Mouse (Mus musculus) limb, embryonic 14.5 days (tissue): ENCODE data around the gene Rabgap1l. TPM values are rescaled to one million over a fixed set of nuclear protein-coding genes. Genes with fewer than 3 reads are reported as not detected.

Source experiments
- ATAC-seq: fragments of 200-750 bp; cut with Nextera tagmentation; 2 replicates; pipeline ENCODE4 v1.8.0; 2017; ENCODE audit warnings: low read depth, moderate number of reproducible peaks, moderate TSS enrichment; ENCODE audit not compliant: low FRiP score
- DNase-seq: peaks from one replicate; pipeline ENCODE4 v3.0.0-alpha.2; 2015; ENCODE audit warnings: low spot score
- H3K27ac ChIP-seq: fragments of 300-500 bp; sonication (generic); replicated peaks from 2 replicates; pipeline ENCODE4 v1.5.1; 2014; ENCODE audit warnings: low read depth, mild to moderate bottlenecking, low read length, moderate library complexity, mixed read lengths
- H3K27me3 ChIP-seq: fragments of 300-500 bp; sonication (generic); 2 replicates; pipeline ENCODE4 v1.6.1; 2014; ENCODE audit warnings: low read length, mixed read lengths; ENCODE audit not compliant: control insufficient read depth, insufficient read depth
- H3K36me3 ChIP-seq: fragments of 300-500 bp; sonication (generic); 2 replicates; pipeline ENCODE4 v1.6.1; 2014; ENCODE audit warnings: mild to moderate bottlenecking, low read length, moderate library complexity, mixed read lengths; ENCODE audit not compliant: control insufficient read depth, insufficient read depth
- H3K4me1 ChIP-seq: fragments of 300-500 bp; sonication (generic); 2 replicates; pipeline ENCODE4 v1.6.1; 2014; ENCODE audit warnings: antibody characterized with exemption, low read length, mixed read lengths; ENCODE audit not compliant: control insufficient read depth, insufficient read depth
- H3K4me2 ChIP-seq: fragments of 300-500 bp; sonication (generic); replicated peaks from 2 replicates; pipeline ENCODE4 v1.6.1; 2014; ENCODE audit warnings: low read depth, mild to moderate bottlenecking, low read length, moderate library complexity; ENCODE audit not compliant: severe bottlenecking
- H3K4me3 ChIP-seq: fragments of 300-500 bp; sonication (generic); replicated peaks from 2 replicates; pipeline ENCODE4 v1.5.1; 2014; ENCODE audit warnings: low read length
- H3K9ac ChIP-seq: fragments of 300-500 bp; sonication (generic); 2 replicates; pipeline ENCODE4 v1.6.1; 2014; ENCODE audit warnings: mild to moderate bottlenecking, low read depth, low read length, moderate library complexity; ENCODE audit not compliant: severe bottlenecking
- H3K9me3 ChIP-seq: fragments of 300-500 bp; sonication (generic); 2 replicates; pipeline ENCODE4 v1.6.1; 2016; ENCODE audit warnings: low read length; ENCODE audit not compliant: control insufficient read depth
- POLR2A ChIP-seq: fragments of 200-500 bp; IDR thresholded peaks from 2 replicates; pipeline ENCODE4 v1.8.0; 2012; ENCODE audit warnings: inconsistent platforms, mild to moderate bottlenecking, moderate library complexity, borderline replicate concordance; ENCODE audit not compliant: insufficient read depth, insufficient read length; ENCODE audit errors: extremely low read depth
- WGBS: fragments of 180-500 bp; shearing (Covaris S2); extraction: QIAGEN DNeasy Blood & Tissue Kit; methylation state at CpG from one replicate; pipeline ENCODE4 v1.1.7; 2014; 5-methylcytosine and 5-hydroxymethylcytosine counted together
- polyA plus RNA-seq, 2 experiments: library from polyadenylated mRNA; depleted of rRNA in 1 of 2; stranded (reverse) in 1 of 2; unstranded in 1 of 2; fragments of >200 nt; fragmentation: Nextera tagmentation in 1 of 2; extraction: Ambion mirVana in 1 of 2; gene quantifications; 2 replicates each; pipeline versions ENCODE4 v1.2.1 to v1.2.3; 2012 to 2014

Rabgap1l gene
- polyA plus RNA-seq, 2 experiments = 13.3 to 19.3 TPM

- TF ChIP-seq POLR2A = no peak
- Histone ChIP-seq H3K4me3 (no peak overlapping the region), H3K27me3 (no peaks in the 10 kb centered on the region), H3K4me2 (no peak overlapping the region), H3K27ac (no peak overlapping the region), H3K9me3 (no peaks in the 10 kb centered on the region), H3K4me1 (no peaks in the 10 kb centered on the region), H3K36me3 (no peaks in the 10 kb centered on the region), H3K9ac (no peak overlapping the region)
- DNase-seq (no peak), ATAC-seq (no peak; the same call in 1 of the 2 replicates)
These were observed 78.3 kb downstream of the Rabgap1l start for GRCm38 (mm10) chr1:160714685-160715084.

DNA sequence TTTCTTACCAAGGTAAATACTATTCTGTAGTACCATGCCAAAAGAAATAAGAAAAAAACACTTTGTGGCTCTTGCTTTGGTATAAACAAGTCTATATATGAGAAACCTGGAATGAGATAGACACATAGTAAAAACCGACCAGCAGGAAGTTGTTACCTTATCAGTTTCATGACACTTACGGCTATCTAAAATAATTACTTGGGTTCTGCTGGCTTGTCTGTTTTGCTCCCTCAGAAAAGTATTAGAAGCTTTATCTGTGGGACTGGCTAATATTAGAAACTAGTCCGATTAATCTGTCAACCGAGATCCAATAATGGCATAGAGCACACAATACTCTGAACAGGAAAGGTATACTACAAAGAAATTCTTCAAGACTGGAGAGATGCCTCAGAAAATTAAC lies 79.1 kb downstream of the Rabgap1l start:
- H3K4me2 ChIP-seq = no peak overlapping the region
- no peak for DNase-seq
- H3K27me3 ChIP-seq = no peaks in the 10 kb centered on the region
- WGBS = 85% methylated on average over 4 of the region's 4 CpGs
- H3K9ac ChIP-seq = no peak overlapping the region
- H3K4me1 ChIP-seq = no peaks in the 10 kb centered on the region
- no peaks in the 10 kb centered on the region for H3K36me3 ChIP-seq
- H3K9me3 ChIP-seq = no peaks in the 10 kb centered on the region
- ATAC-seq = no peak
- no peak overlapping the region for H3K27ac ChIP-seq
- no peak overlapping the region for H3K4me3 ChIP-seq
- no peak for TF ChIP-seq POLR2A

GRCm38 (mm10) chr1:160713383-160713782 lies 79.6 kb downstream of the Rabgap1l start:
- DNase-seq = no peak
- no peak overlapping the region for H3K4me3 ChIP-seq
- no peak for TF ChIP-seq POLR2A
- no peak overlapping the region for H3K27ac ChIP-seq
- no peaks in the 10 kb centered on the region for H3K27me3 ChIP-seq
- no peaks in the 10 kb centered on the region for H3K9me3 ChIP-seq
- no peak overlapping the region for H3K9ac ChIP-seq
- WGBS = 88% methylated on average over 1 of the region's 1 CpGs
- H3K4me1 ChIP-seq = no peaks in the 10 kb centered on the region
- no peaks in the 10 kb centered on the region for H3K36me3 ChIP-seq
- H3K4me2 ChIP-seq = no peak overlapping the region
- no peak for ATAC-seq

- Histone ChIP-seq H3K9ac (no peak overlapping the region), H3K4me1 (no peaks in the 10 kb centered on the region), H3K27ac (no peak overlapping the region), H3K4me2 (no peak overlapping the region), H3K27me3 (no peaks in the 10 kb centered on the region), H3K36me3 (no peaks in the 10 kb centered on the region), H3K4me3 (no peak overlapping the region), H3K9me3 (no peaks in the 10 kb centered on the region)
- DNase-seq = no peak
- TF ChIP-seq POLR2A = no peak
- no peak for ATAC-seq
These were observed 82.5 kb downstream of the Rabgap1l start for GRCm38 (mm10) chr1:160710539-160710938.

- H3K4me2 ChIP-seq = no peak overlapping the region
- H3K4me1 ChIP-seq = no peaks in the 10 kb centered on the region
- H3K9ac ChIP-seq = no peak overlapping the region
- no peak overlapping the region for H3K27ac ChIP-seq
- H3K36me3 ChIP-seq = peaks cover 4% of the 10 kb centered on the region; the same call in 1 of the 2 replicates
- DNase-seq (no peak), ATAC-seq (no peak)
- H3K27me3 ChIP-seq = no peaks in the 10 kb centered on the region
- no peak for TF ChIP-seq POLR2A
- 89% methylated on average over 2 of the region's 2 CpGs for WGBS
- no peak overlapping the region for H3K4me3 ChIP-seq
- no peaks in the 10 kb centered on the region for H3K9me3 ChIP-seq
These were observed 88.4 kb downstream of the Rabgap1l start for GRCm38 (mm10) chr1:160704596-160704995.

GRCm38 (mm10) chr1:160703813-160704212 lies 89.2 kb downstream of the Rabgap1l start:
- no peaks in the 10 kb centered on the region for H3K9me3 ChIP-seq
- ATAC-seq (no peak), DNase-seq (no peak)
- H3K36me3 ChIP-seq = peaks cover 4% of the 10 kb centered on the region; the same call in 1 of the 2 replicates
- H3K27me3 ChIP-seq = no peaks in the 10 kb centered on the region
- no peak overlapping the region for H3K4me2 ChIP-seq
- no peaks in the 10 kb centered on the region for H3K4me1 ChIP-seq
- no peak for TF ChIP-seq POLR2A
- H3K27ac ChIP-seq = no peak overlapping the region
- H3K4me3 ChIP-seq = no peak overlapping the region
- no peak overlapping the region for H3K9ac ChIP-seq
- WGBS = 94% methylated on average over 6 of the region's 6 CpGs
